Mouse (Mus musculus) T-cell, adult 66 days (primary cell): ENCODE data around the gene Gipc1. TPM values are rescaled to one million over a fixed set of nuclear protein-coding genes. Genes with fewer than 3 reads are reported as not detected.

Source experiments
- total RNA-seq, 2 experiments: library from RNA; stranded (reverse); gene quantifications; 3 replicates in 1 of 2; 4 replicates in 1 of 2; pipeline ENCODE4 v1.2.4; 2023

Gene Gipc1
- 10 to 100 TPM; 25.8 to 26.3 TPM for total RNA-seq

DNA sequence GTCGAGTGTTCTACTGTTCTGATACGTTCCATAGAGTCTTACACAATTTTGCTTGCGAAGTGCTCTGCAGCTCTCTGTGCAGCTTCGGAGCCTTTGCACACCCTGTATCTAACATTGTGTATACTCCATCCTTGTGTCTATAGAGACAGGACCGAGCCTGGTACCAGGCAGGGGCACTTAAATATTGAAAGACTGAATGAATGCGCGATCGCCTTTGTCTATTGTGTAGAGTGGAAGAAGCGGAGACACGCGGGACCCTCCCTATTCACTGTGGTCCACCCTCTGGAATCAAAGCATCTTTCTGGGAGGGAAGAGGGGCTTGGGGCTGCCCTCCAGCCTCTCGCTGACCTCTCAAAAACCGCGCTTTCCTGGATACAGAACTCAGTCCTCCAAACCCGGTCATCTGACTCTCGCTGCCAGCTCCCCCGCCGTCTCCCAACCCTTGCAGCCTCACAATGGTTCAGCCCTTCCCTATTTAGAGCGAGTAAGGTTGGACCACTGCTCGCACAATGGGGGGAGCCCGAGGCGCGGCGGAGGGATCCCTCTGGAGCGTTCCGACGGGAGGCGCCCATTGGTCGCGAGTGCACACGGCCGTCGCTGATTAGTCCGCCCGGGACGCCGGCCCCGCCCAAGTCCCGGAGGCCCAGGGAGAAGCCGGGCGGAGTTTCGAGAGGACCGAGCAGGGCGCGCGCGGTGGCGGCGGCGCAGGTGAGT lies at the start of gene Gipc1:
Gene Gipc1 (plus strand): TSS at position 648 of the 714 bp plus-strand sequence.

DNA sequence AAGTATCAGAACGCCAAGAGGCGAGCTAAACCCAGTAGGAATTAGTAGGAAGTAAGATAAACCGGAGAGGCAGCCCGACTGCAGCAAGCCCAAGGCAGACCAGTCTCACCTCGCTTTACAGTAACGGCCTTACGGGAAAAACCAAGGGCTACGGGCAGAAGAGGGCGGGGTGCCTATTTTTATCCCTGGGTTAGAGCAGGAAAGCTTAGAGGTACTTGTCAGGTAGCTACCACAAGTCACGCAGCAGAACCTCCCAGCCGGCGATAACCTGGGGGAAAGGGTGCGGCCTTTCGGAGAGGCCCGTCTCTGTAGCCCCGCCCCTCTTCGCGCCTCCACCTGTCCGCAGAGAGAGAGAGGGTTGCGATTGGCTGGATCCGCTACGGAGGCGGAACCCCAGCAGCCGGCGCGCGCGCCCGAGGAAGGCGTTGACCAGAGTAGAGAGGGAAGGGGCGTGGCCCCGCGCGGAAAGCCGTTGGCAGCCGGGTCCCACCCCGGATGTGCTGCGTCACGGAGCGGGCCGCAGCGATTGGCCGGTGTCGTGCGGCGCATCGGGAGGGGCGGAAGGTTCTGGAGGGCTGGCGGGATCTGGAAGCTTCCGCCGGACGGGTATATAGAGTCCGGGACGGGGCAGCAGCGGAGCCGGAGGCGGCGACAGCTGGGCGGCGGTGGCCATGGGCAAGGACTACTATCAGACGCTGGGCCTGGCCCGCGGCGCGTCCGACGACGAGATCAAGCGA lies 44.6 kb upstream of the Gipc1 start, which contains the start of the genes Tecr and Dnajb1:
Gene Tecr (minus strand): TSS at position 311 of the 737 bp plus-strand sequence.
Gene Dnajb1 (plus strand): TSS at position 533 of the 737 bp plus-strand sequence.

DNA sequence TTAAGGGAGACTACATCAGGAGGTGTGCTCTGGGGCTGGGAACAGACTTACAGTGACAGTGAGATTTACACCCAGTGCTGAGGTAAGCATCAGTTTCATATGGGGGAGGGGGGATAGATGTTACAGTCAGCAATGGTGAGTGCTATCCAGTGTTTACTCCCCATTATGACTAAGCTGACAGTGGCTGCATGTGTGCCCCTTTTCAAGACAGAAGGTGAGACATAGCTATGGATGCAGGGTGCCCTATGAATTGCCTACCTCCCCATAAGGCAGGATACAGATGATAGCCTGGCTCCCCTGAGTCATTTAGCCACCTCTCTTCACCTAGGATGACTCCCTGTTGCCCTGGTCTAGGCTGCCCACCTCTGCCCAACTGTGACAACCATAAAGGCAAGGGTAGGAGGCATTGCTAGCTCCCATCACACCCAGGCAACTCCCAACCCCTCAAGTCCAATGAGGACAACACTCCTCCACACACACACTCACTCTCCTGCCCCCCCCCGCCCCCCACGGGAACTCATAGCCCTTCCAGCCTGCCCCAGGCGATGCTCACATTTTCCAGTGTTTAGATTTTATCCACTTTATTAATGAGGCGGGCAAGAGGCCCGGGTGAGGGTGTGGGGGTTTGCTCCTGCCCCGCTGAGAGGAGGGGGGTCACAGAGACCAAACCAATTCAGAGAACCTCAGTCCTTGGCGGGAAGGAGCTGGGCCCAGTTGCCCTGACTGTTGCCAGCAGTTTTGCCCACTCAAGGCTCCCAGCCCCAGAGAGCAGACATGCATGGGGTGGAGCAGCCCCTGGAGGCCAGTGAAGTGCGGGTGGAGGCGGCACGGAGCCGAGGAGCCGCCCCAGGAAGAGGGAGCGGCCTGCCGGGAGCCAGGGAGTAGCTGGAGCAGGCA lies 13.7 kb downstream of the Gipc1 start, which contains the start of gene Ptger1:
Gene Ptger1 (plus strand): TSS at position 710 of the 897 bp plus-strand sequence.

GRCm38 (mm10) chr8:83698661-83699453 lies 46.4 kb downstream of the Gipc1 start, which contains the start of gene Pkn1:
Gene Pkn1, minus strand, starts transcription at chr8:83699179.

Other genes starting within 250 kb of the Gipc1 start
- 10 to 100 TPM; 21.4 to 23.6 TPM for gene Scoc, start 194.3 kb upstream of the Gipc1 start, total RNA-seq
- gene Olfr370, start 116.9 kb upstream of the Gipc1 start, total RNA-seq = not detected
- 10 to 100 TPM; 90.5 to 93.6 TPM for gene Ndufb7, start 86.0 kb upstream of the Gipc1 start, total RNA-seq
- 100 to 1,000 TPM; 229 to 256 TPM for gene Tecr, start 44.7 kb upstream of the Gipc1 start, total RNA-seq
- gene Dnajb1, start 44.5 kb upstream of the Gipc1 start, total RNA-seq = 10 to 100 TPM; 75.3 to 95.6 TPM
- gene Ptger1, start 14.0 kb downstream of the Gipc1 start, total RNA-seq = 1 to 10 TPM in 1 of 2 experiments, under 1 TPM in 1; 0.56 to 1.3 TPM
- gene Pkn1, start 46.5 kb downstream of the Gipc1 start, total RNA-seq = 100 to 1,000 TPM; 320 to 338 TPM
- gene Ddx39, start 62.5 kb downstream of the Gipc1 start, total RNA-seq = 10 to 100 TPM; 79.1 to 79.5 TPM
- gene Adgre5, start 88.6 kb downstream of the Gipc1 start, total RNA-seq = 100 to 1,000 TPM; 441 to 537 TPM
- 10 to 100 TPM; 68.1 to 74.6 TPM for gene Adgrl1, start 247.4 kb downstream of the Gipc1 start, total RNA-seq